Mouse (Mus musculus): ENCODE results near the gene Als2. TPM values are rescaled to one million over a fixed set of nuclear protein-coding genes. Genes with fewer than 3 reads are reported as not detected.
A peak's percentile ranks its signal among the peaks of the same experiment; 100 is the strongest.

The Als2 gene
- polyA plus RNA-seq (2014; fragmentation: Nextera tagmentation; extraction: Ambion mirVana) = 19.2 and 23.9 TPM in 2 replicates

DNA sequence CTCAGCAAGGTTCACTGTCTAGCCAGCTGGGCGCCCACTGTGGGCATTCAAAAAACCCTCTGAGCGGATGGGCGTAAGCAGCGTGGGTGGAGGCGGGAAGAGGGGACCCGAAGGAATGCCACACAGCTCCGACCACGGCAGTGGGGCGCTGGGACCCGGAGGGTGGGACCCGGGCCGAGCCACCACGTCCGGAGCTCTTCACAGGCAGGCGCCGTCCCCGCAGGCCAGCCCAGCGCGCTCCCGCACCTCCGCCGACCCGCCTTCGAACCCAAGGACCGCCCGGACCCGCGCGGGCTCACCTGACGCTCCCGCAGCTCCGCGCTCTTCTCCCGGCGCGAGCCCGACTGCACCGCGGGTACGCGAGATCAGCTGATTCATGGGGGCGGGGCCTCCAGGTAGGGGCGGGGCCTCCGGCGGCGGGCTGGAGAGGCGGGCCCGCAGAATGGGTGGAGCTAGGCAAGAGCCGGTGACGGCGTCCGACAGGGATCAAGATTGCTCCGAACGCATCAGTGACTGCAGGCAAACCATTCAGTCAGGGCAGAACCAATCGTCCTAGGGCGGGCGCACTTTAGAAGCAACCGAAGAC lies at the start of gene Als2:
Als2 (minus strand) TSS at position 376 of the 586 bp plus-strand sequence.
- WGBS = under 1% methylated on average over 52 of the region's 58 CpGs
- Histone ChIP-seq H3K9me3 (ENCODE audit: control insufficient read depth, low read length) (no peaks in the 10 kb centered on the region), H3K36me3 (ENCODE audit: control insufficient read depth, insufficient read depth, low read length) (no peaks in the 10 kb centered on the region), H3K9ac (replicated peaks; ENCODE audit: low read depth, low read length) (peak within 1 kb of the TSS; percentile 75), H3K4me1 (ENCODE audit: control insufficient read depth, insufficient read depth, low read length) (no peaks in the 10 kb centered on the region), H3K27ac (ENCODE audit: low read depth, low read length) (peak within 1 kb of the TSS; percentile 65), H3K27me3 (ENCODE audit: control insufficient read depth, insufficient read depth, low read length) (no peaks in the 10 kb centered on the region), H3K4me3 (ENCODE audit: low read depth, low read length) (peak within 1 kb of the TSS; percentile 81), H3K4me2 (ENCODE audit: low read depth, low read length) (peak within 1 kb of the TSS; percentile 84)
- peak; percentile 98 for ATAC-seq (ENCODE audit: low read depth)

DNA sequence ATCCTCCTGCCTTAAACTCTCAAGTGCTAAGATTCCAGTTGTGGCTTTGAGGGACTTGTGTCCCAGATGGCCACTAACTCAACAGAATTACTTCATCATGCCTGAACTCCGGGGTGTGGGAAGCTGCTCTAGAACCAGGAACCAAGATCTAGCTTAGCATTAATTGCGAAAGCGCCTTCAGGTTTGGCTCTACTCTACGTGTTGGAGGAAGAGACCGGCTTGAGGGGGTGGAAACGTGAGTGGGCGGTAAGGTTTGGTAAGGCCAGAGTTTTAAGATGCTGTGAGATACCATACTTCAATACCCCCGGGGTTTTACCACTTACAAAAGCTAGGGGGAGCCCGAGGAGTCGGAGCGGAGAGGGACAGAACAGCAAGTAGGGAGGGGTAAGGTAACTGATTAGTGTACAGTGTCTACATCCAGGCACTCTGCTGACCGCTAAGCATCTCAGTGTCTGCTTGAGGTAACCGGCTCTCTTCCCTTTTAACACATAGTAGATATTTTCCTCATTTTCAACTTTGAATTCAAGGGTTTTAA lies 49.4 kb upstream of the Als2 start:
- WGBS = 71% methylated on average over 13 of the region's 13 CpGs
- no peak overlapping the region for H3K27ac ChIP-seq (ENCODE audit: low read depth, low read length)

DNA sequence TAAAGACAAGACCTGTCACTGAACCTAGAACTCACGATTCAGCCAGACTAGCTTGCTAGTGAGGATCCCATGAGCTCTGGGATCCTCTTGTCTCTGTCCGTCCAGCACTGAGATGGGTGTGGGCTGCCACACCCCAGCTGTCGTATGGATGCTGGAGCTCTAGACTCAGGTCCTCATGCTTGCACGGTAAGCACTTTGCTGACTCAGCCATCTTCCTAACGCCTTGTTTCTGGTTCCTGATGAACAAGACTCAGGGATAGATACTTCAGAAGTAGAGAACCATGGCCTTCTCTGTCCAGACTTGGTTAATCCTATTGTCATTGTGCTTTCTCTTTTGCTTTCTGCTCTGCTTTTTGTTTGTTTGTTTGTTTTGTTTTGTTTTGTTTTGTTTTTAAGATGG lies 48.8 kb upstream of the Als2 start:
- Histone ChIP-seq H3K9ac (replicated peaks; ENCODE audit: low read depth, low read length) (no peak overlapping the region), H3K4me2 (ENCODE audit: low read depth, low read length) (no peak overlapping the region), H3K27ac (ENCODE audit: low read depth, low read length) (no peak overlapping the region), H3K36me3 (ENCODE audit: control insufficient read depth, insufficient read depth, low read length) (no peaks in the 10 kb centered on the region), H3K9me3 (ENCODE audit: control insufficient read depth, low read length) (no peaks in the 10 kb centered on the region), H3K4me3 (ENCODE audit: low read depth, low read length) (no peak overlapping the region), H3K27me3 (ENCODE audit: control insufficient read depth, insufficient read depth, low read length) (no peaks in the 10 kb centered on the region), H3K4me1 (ENCODE audit: control insufficient read depth, insufficient read depth, low read length) (no peaks in the 10 kb centered on the region)
- 93% methylated on average over 5 of the region's 5 CpGs for WGBS
- ATAC-seq (ENCODE audit: low read depth) = no peak

More for the DNA sequence above, 49.4 kb upstream of the Als2 start:
- Histone ChIP-seq H3K4me3 (ENCODE audit: low read depth, low read length) (no peak overlapping the region), H3K4me1 (ENCODE audit: control insufficient read depth, insufficient read depth, low read length) (no peaks in the 10 kb centered on the region), H3K9ac (replicated peaks; ENCODE audit: low read depth, low read length) (no peak overlapping the region), H3K4me2 (ENCODE audit: low read depth, low read length) (no peak overlapping the region), H3K36me3 (ENCODE audit: control insufficient read depth, insufficient read depth, low read length) (no peaks in the 10 kb centered on the region), H3K9me3 (ENCODE audit: control insufficient read depth, low read length) (no peaks in the 10 kb centered on the region), H3K27me3 (ENCODE audit: control insufficient read depth, insufficient read depth, low read length) (no peaks in the 10 kb centered on the region)
- ATAC-seq (ENCODE audit: low read depth) = no peak

DNA sequence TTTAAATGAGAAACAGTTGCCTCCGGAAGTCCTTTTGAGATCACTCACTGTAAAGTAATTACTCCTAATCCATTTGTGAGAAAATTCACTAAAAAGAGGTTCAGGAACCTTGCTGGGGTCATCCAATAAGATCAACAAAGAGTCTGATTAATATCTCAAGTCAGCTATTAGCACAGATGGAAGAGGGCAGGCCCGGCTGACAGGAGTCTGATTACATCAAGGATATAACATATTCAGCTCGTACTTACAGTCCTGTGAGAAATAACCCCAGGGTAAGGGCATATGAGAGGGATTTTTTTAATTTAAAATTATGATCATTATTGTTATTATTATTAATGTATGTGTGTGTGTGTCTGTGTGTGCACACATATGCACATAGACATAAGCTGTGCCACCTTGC lies 35.2 kb upstream of the Als2 start:
- Histone ChIP-seq H3K4me3 (ENCODE audit: low read depth, low read length) (no peak overlapping the region), H3K36me3 (ENCODE audit: control insufficient read depth, insufficient read depth, low read length) (no peaks in the 10 kb centered on the region), H3K9ac (replicated peaks; ENCODE audit: low read depth, low read length) (no peak overlapping the region), H3K27me3 (ENCODE audit: control insufficient read depth, insufficient read depth, low read length) (no peaks in the 10 kb centered on the region), H3K9me3 (ENCODE audit: control insufficient read depth, low read length) (no peaks in the 10 kb centered on the region), H3K4me1 (ENCODE audit: control insufficient read depth, insufficient read depth, low read length) (0 out of 2 replicates have a peak, but pooled peaks cover 4% of the 10 kb centered on the region), H3K4me2 (ENCODE audit: low read depth, low read length) (no peak overlapping the region), H3K27ac (ENCODE audit: low read depth, low read length) (no peak overlapping the region)
- 41% methylated on average over 3 of the region's 3 CpGs for WGBS
- no peak for ATAC-seq (ENCODE audit: low read depth)

DNA sequence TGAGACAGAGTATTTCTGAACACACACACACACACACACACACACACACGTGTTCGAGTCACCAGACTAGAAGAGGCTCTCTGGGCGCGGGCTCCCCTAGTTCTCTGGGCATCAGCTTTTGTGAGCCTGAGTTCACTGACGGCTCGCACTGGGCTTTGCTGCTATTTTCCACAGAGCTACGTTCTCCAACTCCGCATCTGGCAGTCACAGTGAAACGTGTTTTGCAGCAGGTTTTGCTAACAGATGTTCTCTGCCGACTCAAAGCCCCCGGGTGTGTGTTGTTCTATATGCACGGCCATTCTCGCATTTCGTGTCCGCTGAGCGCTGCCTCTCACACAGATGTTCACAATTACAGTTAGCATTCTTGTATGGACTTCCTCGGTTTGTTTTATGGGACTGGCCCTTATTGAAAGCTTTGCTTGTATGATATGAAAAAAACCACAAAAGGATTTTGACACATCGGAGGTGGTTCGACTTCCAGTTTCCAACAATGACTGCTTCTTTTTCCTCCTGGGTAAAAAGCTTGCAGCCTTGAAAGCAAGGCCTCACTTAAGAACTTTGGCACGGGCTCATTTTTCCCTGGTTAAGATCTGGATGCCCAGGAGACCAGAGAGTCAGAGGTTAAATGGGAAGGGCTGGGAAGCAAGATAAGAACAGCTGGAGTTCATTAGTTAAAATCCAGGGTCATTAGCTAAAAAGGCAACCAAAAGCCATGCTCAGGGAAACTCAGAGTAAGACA lies 33.1 kb upstream of the Als2 start:
- Histone ChIP-seq H3K9ac (replicated peaks; ENCODE audit: low read depth, low read length) (no peak overlapping the region), H3K9me3 (ENCODE audit: control insufficient read depth, low read length) (no peaks in the 10 kb centered on the region), H3K27me3 (ENCODE audit: control insufficient read depth, insufficient read depth, low read length) (no peaks in the 10 kb centered on the region), H3K36me3 (ENCODE audit: control insufficient read depth, insufficient read depth, low read length) (no peaks in the 10 kb centered on the region), H3K4me2 (ENCODE audit: low read depth, low read length) (no peak overlapping the region), H3K4me1 (ENCODE audit: control insufficient read depth, insufficient read depth, low read length) (0 out of 2 replicates have a peak, but pooled peaks cover 4% of the 10 kb centered on the region), H3K27ac (ENCODE audit: low read depth, low read length) (peak overlapping the region; percentile 58), H3K4me3 (ENCODE audit: low read depth, low read length) (no peak overlapping the region)
- 46% methylated on average over 20 of the region's 20 CpGs for WGBS
- ATAC-seq (ENCODE audit: low read depth) = peak; percentile 60; the same call in 1 of the 2 replicates

DNA sequence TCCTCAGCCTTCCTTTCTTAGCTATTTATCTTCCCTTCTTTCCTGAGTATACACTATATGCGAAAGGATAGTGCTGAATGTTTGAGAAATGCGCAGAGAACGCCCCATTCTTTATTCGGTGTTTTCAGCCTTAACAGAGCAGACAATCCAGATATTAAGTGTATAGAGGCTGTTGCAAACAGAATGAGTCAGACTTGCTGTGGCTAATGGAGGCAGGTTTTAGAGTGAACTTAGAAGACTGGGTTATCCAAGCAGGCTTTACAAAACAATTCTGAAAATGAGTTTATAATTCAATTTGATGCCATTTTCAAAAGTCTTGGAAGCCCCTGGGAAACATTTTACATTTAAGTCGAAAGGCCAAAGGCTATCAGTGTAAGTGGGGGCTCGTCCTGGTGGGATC lies 32.4 kb upstream of the Als2 start:
- ATAC-seq (ENCODE audit: low read depth) = no peak
- Histone ChIP-seq H3K4me1 (ENCODE audit: control insufficient read depth, insufficient read depth, low read length) (0 out of 2 replicates have a peak, but pooled peaks cover 4% of the 10 kb centered on the region), H3K4me2 (ENCODE audit: low read depth, low read length) (no peak overlapping the region), H3K27ac (ENCODE audit: low read depth, low read length) (peak overlapping the region; percentile 58; the same call in 1 of the 2 replicates), H3K9me3 (ENCODE audit: control insufficient read depth, low read length) (no peaks in the 10 kb centered on the region), H3K9ac (replicated peaks; ENCODE audit: low read depth, low read length) (no peak overlapping the region), H3K4me3 (ENCODE audit: low read depth, low read length) (no peak overlapping the region), H3K36me3 (ENCODE audit: control insufficient read depth, insufficient read depth, low read length) (no peaks in the 10 kb centered on the region), H3K27me3 (ENCODE audit: control insufficient read depth, insufficient read depth, low read length) (no peaks in the 10 kb centered on the region)
- WGBS = 75% methylated on average over 6 of the region's 6 CpGs

DNA sequence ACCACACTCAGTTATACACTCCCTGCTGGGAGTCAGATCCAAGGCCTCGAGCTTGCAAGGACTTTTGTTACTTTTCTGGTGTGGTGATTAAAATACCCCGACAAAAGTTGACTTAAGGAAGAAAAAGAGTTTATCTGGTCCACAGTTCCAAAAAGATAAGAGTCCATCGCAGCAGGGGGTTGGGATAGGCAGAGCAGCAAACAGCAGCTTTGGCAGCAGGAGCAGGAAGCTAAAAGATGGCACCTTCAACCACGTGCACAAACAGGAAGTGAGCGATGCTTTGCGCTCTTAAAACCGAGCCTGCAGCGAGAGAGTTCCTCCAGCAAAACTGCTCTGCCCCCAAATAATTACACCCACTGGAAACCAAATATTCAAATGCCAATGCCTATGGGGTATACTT lies 31.9 kb upstream of the Als2 start:
- Histone ChIP-seq H3K27me3 (ENCODE audit: control insufficient read depth, insufficient read depth, low read length) (no peaks in the 10 kb centered on the region), H3K4me3 (ENCODE audit: low read depth, low read length) (no peak overlapping the region), H3K9ac (replicated peaks; ENCODE audit: low read depth, low read length) (no peak overlapping the region), H3K27ac (ENCODE audit: low read depth, low read length) (no peak overlapping the region), H3K4me1 (ENCODE audit: control insufficient read depth, insufficient read depth, low read length) (0 out of 2 replicates have a peak, but pooled peaks cover 4% of the 10 kb centered on the region), H3K4me2 (ENCODE audit: low read depth, low read length) (no peak overlapping the region), H3K9me3 (ENCODE audit: control insufficient read depth, low read length) (no peaks in the 10 kb centered on the region), H3K36me3 (ENCODE audit: control insufficient read depth, insufficient read depth, low read length) (no peaks in the 10 kb centered on the region)
- ATAC-seq (ENCODE audit: low read depth) = no peak
- WGBS = 60% methylated on average over 8 of the region's 8 CpGs

DNA sequence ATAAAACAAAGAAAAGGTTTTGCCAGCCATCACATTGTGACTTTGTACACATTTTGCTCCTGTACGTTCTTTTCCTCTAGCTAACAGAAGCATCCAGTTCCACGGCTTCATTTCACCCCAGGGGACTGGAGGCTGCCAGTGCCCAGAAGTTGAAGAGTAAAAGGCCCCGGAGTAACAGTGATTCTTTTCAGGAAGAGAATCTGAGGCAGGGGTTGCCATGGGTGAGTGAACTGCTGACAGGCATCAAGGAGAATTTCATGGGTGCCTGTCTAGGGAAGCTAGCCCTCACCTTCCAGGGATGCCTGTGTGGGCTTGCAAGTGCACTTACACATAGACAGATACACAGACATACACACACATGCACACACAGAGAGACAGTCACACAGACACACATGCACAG lies 20.7 kb upstream of the Als2 start:
- peaks cover 6% of the 10 kb centered on the region; the same call in 1 of the 2 replicates for H3K4me1 ChIP-seq (ENCODE audit: control insufficient read depth, insufficient read depth, low read length)

DNA sequence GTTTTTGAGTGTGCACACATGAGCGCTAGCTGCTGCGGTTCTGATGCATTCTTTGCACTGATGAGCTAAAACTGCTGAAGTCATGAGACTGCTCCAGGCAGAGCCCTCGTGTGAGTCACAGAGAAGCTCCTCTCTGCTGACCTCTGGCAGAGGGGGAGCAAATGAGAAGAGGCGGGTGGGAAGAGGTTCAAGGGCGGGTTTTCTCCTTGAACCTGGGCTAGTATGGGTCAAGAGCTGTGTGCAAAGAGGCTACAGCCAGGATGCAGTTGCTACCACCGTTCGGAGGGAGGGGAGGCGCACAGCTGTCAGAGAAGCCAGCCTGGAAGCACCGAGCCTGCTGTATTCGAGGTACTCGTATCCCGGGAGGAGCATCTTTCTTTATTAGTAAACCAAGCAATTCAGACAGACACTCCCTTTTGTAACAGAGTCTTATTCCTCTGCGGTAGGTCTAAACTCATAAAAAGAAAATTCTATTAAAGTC lies 19.8 kb upstream of the Als2 start, which contains the start of gene Cdk15:
Cdk15 (plus strand) TSS at position 156 of the 481 bp plus-strand sequence.
- Histone ChIP-seq H3K27ac (ENCODE audit: low read depth, low read length) (no peak within 1 kb of the TSS), H3K9me3 (ENCODE audit: control insufficient read depth, low read length) (no peaks in the 10 kb centered on the region), H3K36me3 (ENCODE audit: control insufficient read depth, insufficient read depth, low read length) (no peaks in the 10 kb centered on the region), H3K4me3 (ENCODE audit: low read depth, low read length) (no peak within 1 kb of the TSS), H3K4me2 (ENCODE audit: low read depth, low read length) (peak within 1 kb of the TSS; percentile 16; the same call in 1 of the 2 replicates), H3K4me1 (ENCODE audit: control insufficient read depth, insufficient read depth, low read length) (peaks cover 6% of the 10 kb centered on the region; the same call in 1 of the 2 replicates), H3K27me3 (ENCODE audit: control insufficient read depth, insufficient read depth, low read length) (no peaks in the 10 kb centered on the region), H3K9ac (replicated peaks; ENCODE audit: low read depth, low read length) (no peak within 1 kb of the TSS)
- peak; percentile 65 for ATAC-seq (ENCODE audit: low read depth)
- WGBS = 9% methylated on average over 13 of the region's 13 CpGs

More for the DNA sequence above, 20.7 kb upstream of the Als2 start:
- H3K27me3 ChIP-seq (ENCODE audit: control insufficient read depth, insufficient read depth, low read length) = no peaks in the 10 kb centered on the region
- H3K4me3 ChIP-seq (ENCODE audit: low read depth, low read length) = no peak overlapping the region
- 13% methylated on average over 3 of the region's 3 CpGs for WGBS
- H3K9me3 ChIP-seq (ENCODE audit: control insufficient read depth, low read length) = no peaks in the 10 kb centered on the region
- no peak overlapping the region for H3K4me2 ChIP-seq (ENCODE audit: low read depth, low read length)
- ATAC-seq (ENCODE audit: low read depth) = peak; percentile 41; the same call in 1 of the 2 replicates
- no peak overlapping the region for H3K27ac ChIP-seq (ENCODE audit: low read depth, low read length)
- H3K9ac ChIP-seq (replicated peaks; ENCODE audit: low read depth, low read length) = no peak overlapping the region
- no peaks in the 10 kb centered on the region for H3K36me3 ChIP-seq (ENCODE audit: control insufficient read depth, insufficient read depth, low read length)
